Mouse (Mus musculus) stomach, embryonic 14.5 days (tissue): ENCODE data around the gene Pced1b. TPM values are rescaled to one million over a fixed set of nuclear protein-coding genes. Genes with fewer than 3 reads are reported as not detected.
A peak's percentile ranks its signal among the peaks of the same experiment; 100 is the strongest.
"Not testable (repeated sequence)": the region's sequence is repeated elsewhere in the genome, so short reads cannot be mapped to it uniquely, and the experiment has no call there.

ENCODE experiments used
- ATAC-seq: fragments of 200-750 bp; cut with Nextera tagmentation; 2 replicates; pipeline ENCODE4 v1.8.0; 2017; ENCODE audit warnings: low read depth, moderate TSS enrichment; ENCODE audit not compliant: insufficient number of reproducible peaks, insufficient read depth, low FRiP score
- H3K27ac ChIP-seq: fragments of 300-500 bp; sonication (generic); 2 replicates; pipeline ENCODE4 v1.5.1; 2014; ENCODE audit warnings: mild to moderate bottlenecking, low read length, moderate library complexity, mixed read lengths
- H3K27me3 ChIP-seq: fragments of 300-500 bp; sonication (generic); 2 replicates; pipeline ENCODE4 v1.6.1; 2014; ENCODE audit warnings: low read length, control low read depth, mixed read lengths; ENCODE audit not compliant: control insufficient read depth, insufficient read depth
- H3K36me3 ChIP-seq: fragments of 300-500 bp; sonication (generic); 2 replicates; pipeline ENCODE4 v1.6.1; 2014; ENCODE audit warnings: mild to moderate bottlenecking, control low read depth, low read length, moderate library complexity, mixed read lengths; ENCODE audit not compliant: control insufficient read depth, insufficient read depth
- H3K4me1 ChIP-seq: fragments of 300-500 bp; sonication (generic); 2 replicates; pipeline ENCODE4 v1.6.1; 2014; ENCODE audit warnings: low read length, control low read depth, mixed read lengths; ENCODE audit not compliant: control insufficient read depth, insufficient read depth
- H3K4me2 ChIP-seq: fragments of 300-500 bp; sonication (generic); replicated peaks from 2 replicates; pipeline ENCODE4 v1.6.1; 2014; ENCODE audit warnings: low read depth, low read length, control low read depth
- H3K4me3 ChIP-seq: fragments of 300-500 bp; sonication (generic); 2 replicates; pipeline ENCODE4 v1.5.1; 2014; ENCODE audit warnings: low read depth, low read length, control low read depth
- H3K9ac ChIP-seq: fragments of 300-500 bp; sonication (generic); replicated peaks from 2 replicates; pipeline ENCODE4 v1.6.1; 2014; ENCODE audit warnings: low read depth, mild to moderate bottlenecking, control low read depth, low read length, moderate library complexity, mixed read lengths
- H3K9me3 ChIP-seq: fragments of 300-500 bp; sonication (generic); 2 replicates; pipeline ENCODE4 v1.6.1; 2016; ENCODE audit warnings: low read depth, low read length, control low read depth; ENCODE audit not compliant: control insufficient read depth
- WGBS: fragments of 180-500 bp; shearing (Covaris S2); extraction: QIAGEN DNeasy Blood & Tissue Kit; methylation state at CpG from one replicate; pipeline ENCODE4 v1.1.7; 2014; 5-methylcytosine and 5-hydroxymethylcytosine counted together
- polyA plus RNA-seq: library from polyadenylated mRNA; unstranded; fragments of >200 nt; fragmentation: Nextera tagmentation; extraction: Ambion mirVana; gene quantifications from 2 replicates; pipeline ENCODE4 v1.2.1, GENCODE M21; 2014

Gene Pced1b
- 3.5 and 4.1 TPM in 2 replicates for polyA plus RNA-seq

- Histone ChIP-seq H3K9ac (peak within 1 kb of the TSS; percentile 78), H3K9me3 (no peaks in the 10 kb centered on the region), H3K4me3 (peak within 1 kb of the TSS; percentile 78), H3K27me3 (no peaks in the 10 kb centered on the region), H3K36me3 (no peaks in the 10 kb centered on the region), H3K27ac (peak within 1 kb of the TSS; percentile 74), H3K4me2 (peak within 1 kb of the TSS; percentile 82), H3K4me1 (no peaks in the 10 kb centered on the region)
- under 1% methylated on average over 76 of the region's 125 CpGs for WGBS
- ATAC-seq = peak; percentile 86
Measured at GRCm38 (mm10) chr15:97246911-97247790, at the start of gene Pced1b, which contains the start of gene Amigo2. TSS of gene Pced1b (plus strand) at chr15:97247107. TSS of gene Amigo2 (minus strand) at chr15:97247287.

GRCm38 (mm10) chr15:97204889-97205288, 42.0 kb upstream of the Pced1b start:
- Histone ChIP-seq H3K4me3 (no peak overlapping the region), H3K4me1 (no peaks in the 10 kb centered on the region), H3K9ac (no peak overlapping the region), H3K9me3 (no peaks in the 10 kb centered on the region), H3K27ac (no peak overlapping the region), H3K36me3 (no peaks in the 10 kb centered on the region), H3K4me2 (no peak overlapping the region), H3K27me3 (no peaks in the 10 kb centered on the region)
- no peak for ATAC-seq
- WGBS = 89% methylated on average over 3 of the region's 3 CpGs

- no peaks in the 10 kb centered on the region for H3K4me1 ChIP-seq
- H3K4me3 ChIP-seq = no peak overlapping the region
- no peaks in the 10 kb centered on the region for H3K27me3 ChIP-seq
- H3K27ac ChIP-seq = no peak overlapping the region
- no peaks in the 10 kb centered on the region for H3K9me3 ChIP-seq
- ATAC-seq = no peak
- H3K9ac ChIP-seq = no peak overlapping the region
- no peak overlapping the region for H3K4me2 ChIP-seq
- no peaks in the 10 kb centered on the region for H3K36me3 ChIP-seq
- 87% methylated on average over 10 of the region's 10 CpGs for WGBS
Measured at GRCm38 (mm10) chr15:97205776-97206175, 41.1 kb upstream of the Pced1b start.

GRCm38 (mm10) chr15:97206506-97206905, 40.4 kb upstream of the Pced1b start:
- WGBS = 96% methylated on average over 8 of the region's 8 CpGs
- H3K9ac ChIP-seq = no peak overlapping the region
- H3K27ac ChIP-seq = no peak overlapping the region
- H3K27me3 ChIP-seq = no peaks in the 10 kb centered on the region
- H3K4me2 ChIP-seq = no peak overlapping the region
- no peak for ATAC-seq
- no peaks in the 10 kb centered on the region for H3K36me3 ChIP-seq
- H3K4me1 ChIP-seq = no peaks in the 10 kb centered on the region
- H3K9me3 ChIP-seq = no peaks in the 10 kb centered on the region
- no peak overlapping the region for H3K4me3 ChIP-seq

GRCm38 (mm10) chr15:97209754-97210153, 37.2 kb upstream of the Pced1b start:
- H3K4me3 ChIP-seq, H3K27me3 ChIP-seq, H3K4me1 ChIP-seq, H3K9me3 ChIP-seq, H3K27ac ChIP-seq, ATAC-seq, H3K9ac ChIP-seq, H3K4me2 ChIP-seq, H3K36me3 ChIP-seq: not testable (repeated sequence)
- WGBS = 93% methylated on average over 3 of the region's 3 CpGs

- no peaks in the 10 kb centered on the region for H3K4me1 ChIP-seq
- no peak for ATAC-seq
- H3K4me3 ChIP-seq = no peak overlapping the region
- no peak overlapping the region for H3K9ac ChIP-seq
- no peak overlapping the region for H3K27ac ChIP-seq
- no peak overlapping the region for H3K4me2 ChIP-seq
- no peaks in the 10 kb centered on the region for H3K27me3 ChIP-seq
- H3K9me3 ChIP-seq = no peaks in the 10 kb centered on the region
- WGBS = 79% methylated on average over 17 of the region's 17 CpGs
- no peaks in the 10 kb centered on the region for H3K36me3 ChIP-seq
Measured at GRCm38 (mm10) chr15:97212501-97213477, 34.1 kb upstream of the Pced1b start.

- no peak overlapping the region for H3K4me3 ChIP-seq
- no peaks in the 10 kb centered on the region for H3K4me1 ChIP-seq
- no peaks in the 10 kb centered on the region for H3K36me3 ChIP-seq
- no peak overlapping the region for H3K9ac ChIP-seq
- no peaks in the 10 kb centered on the region for H3K27me3 ChIP-seq
- ATAC-seq = no peak
- H3K27ac ChIP-seq = no peak overlapping the region
- 96% methylated on average over 5 of the region's 5 CpGs for WGBS
- no peaks in the 10 kb centered on the region for H3K9me3 ChIP-seq
- H3K4me2 ChIP-seq = no peak overlapping the region
Measured at GRCm38 (mm10) chr15:97216843-97217242, 30.1 kb upstream of the Pced1b start.

GRCm38 (mm10) chr15:97223431-97223830, 23.5 kb upstream of the Pced1b start:
- Histone ChIP-seq H3K27me3 (no peaks in the 10 kb centered on the region), H3K4me2 (no peak overlapping the region), H3K36me3 (no peaks in the 10 kb centered on the region), H3K4me1 (no peaks in the 10 kb centered on the region), H3K9me3 (no peaks in the 10 kb centered on the region; the same call in 1 of the 2 replicates), H3K9ac (no peak overlapping the region), H3K4me3 (no peak overlapping the region), H3K27ac (no peak overlapping the region)
- 70% methylated on average over 10 of the region's 10 CpGs for WGBS
- ATAC-seq = no peak
